Mouse (Mus musculus): ENCODE results near the gene Platr17.
A peak's percentile ranks its signal among the peaks of the same experiment; 100 is the strongest.

GRCm38 (mm10) chr17:33955555-33956214 lies 50.8 kb downstream of the Platr17 start, which contains the start of the genes Vps52 and Rps18:
- peak; percentile 40 for TF ChIP-seq CTCF (IDR thresholded peaks at IDR 0.05; ENCODE audit: low read depth)
- peak; percentile 74 for TF ChIP-seq EP300 (IDR thresholded peaks at IDR 0.05; ENCODE audit: low read depth)
